Mouse (Mus musculus) left cerebral cortex, postnatal 36 days (tissue): Measurements from ENCODE around the gene Mkrn2os. TPM values are rescaled to one million over a fixed set of nuclear protein-coding genes. Genes with fewer than 3 reads are reported as not detected.
"Not testable (repeated sequence)": the region's sequence is repeated elsewhere in the genome, so short reads cannot be mapped to it uniquely, and the experiment has no call there.

Experiments used
- DNase-seq, 2 experiments: peaks; one replicate each; pipeline ENCODE4 v3.0.0; 2021 to 2022; ENCODE audit warnings: low spot score in 2 of 2, mixed read lengths in 1 of 2
- intact Hi-C: fragments of 180-260 bp; cut with DNase I; formaldehyde crosslinking; loops from one replicate; pipeline ENCODE4 v1.15.1; 2025
- total RNA-seq, 2 experiments: library from RNA; stranded (reverse); gene quantifications; 2 replicates each; pipeline ENCODE4 v1.2.3; 2021

The Mkrn2os gene
- total RNA-seq: not detected

DNA sequence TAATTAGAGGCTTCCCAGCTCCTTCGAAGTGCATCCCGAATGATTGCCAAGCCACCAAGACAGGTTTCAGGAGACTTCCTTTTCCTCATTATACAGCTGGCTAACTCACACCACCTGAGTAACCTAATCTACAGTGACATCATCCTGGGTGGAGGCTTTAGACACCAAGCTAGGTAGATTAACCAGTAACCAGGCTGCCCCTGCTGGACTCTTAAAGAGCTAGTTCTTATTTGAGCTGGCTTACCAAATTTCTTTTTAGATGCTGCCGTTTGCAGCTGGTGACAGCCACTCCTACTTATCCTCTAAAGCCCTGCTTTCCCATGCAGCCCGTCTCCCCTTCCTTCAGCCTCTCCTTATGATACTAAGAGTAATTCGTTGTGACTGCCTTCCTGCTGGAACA is at the start of gene Mkrn2os:
Mkrn2os (minus strand) TSS at position 119 of the 400 bp plus-strand sequence.
- no peak for DNase-seq
- intact Hi-C loops: no loop called here

- intact Hi-C loops, DNase-seq: not testable (repeated sequence)
Measured at GRCm38 (mm10) chr6:115638188-115638587, 45.8 kb upstream of the Mkrn2os start.

DNA sequence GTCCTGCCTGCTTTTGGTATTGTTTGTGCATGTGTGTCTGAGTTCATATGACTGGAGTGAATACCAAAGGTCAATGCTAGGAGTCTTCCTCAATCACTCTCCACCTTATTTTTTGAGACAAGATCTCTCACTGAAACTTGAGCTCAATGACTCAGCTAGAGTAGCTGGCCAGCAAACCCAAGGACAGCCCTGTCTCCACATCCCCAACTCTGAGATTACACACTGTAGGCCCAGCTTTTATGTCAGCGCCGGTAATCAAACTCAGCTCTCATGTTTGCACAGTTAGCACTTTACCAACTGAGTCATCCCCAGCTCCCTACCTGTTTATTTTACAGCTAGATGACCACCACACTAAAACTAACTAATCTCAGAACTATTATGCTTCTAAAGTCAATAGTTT is 41.6 kb upstream of the Mkrn2os start:
- intact Hi-C loops: no loop called here

GRCm38 (mm10) chr6:115631056-115631795 is 38.9 kb upstream of the Mkrn2os start:
- no peak for DNase-seq
- intact Hi-C loops: no loop called here

More for the DNA sequence above, 41.6 kb upstream of the Mkrn2os start:
- DNase-seq: no peak

DNA sequence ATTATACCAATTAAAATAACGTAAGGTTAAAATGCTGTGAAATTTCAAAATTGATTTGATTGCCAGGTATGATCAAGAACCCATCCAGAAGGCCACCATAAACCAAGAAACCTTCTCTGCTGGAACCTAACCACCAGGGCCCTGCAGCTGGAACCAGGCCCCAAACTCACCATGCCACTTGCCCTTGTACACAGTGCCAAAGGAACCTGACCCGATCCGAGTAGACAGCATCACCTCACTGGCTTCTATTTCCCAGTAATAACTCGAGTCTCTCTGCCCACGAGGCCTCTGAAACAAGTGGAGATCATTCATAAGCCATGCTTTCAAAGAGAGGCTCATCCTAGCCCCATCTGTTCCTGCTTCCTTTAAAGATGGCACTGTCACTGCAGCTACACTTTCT is 33.7 kb upstream of the Mkrn2os start:
- intact Hi-C loops: no loop called here
- DNase-seq: no peak

GRCm38 (mm10) chr6:115620942-115621341 is 28.6 kb upstream of the Mkrn2os start:
- intact Hi-C loops: no loop called here

GRCm38 (mm10) chr6:115619818-115620217 is 27.4 kb upstream of the Mkrn2os start:
- intact Hi-C loops: no loop called here
- no peak for DNase-seq

More at GRCm38 (mm10) chr6:115620942-115621341, 28.6 kb upstream of the Mkrn2os start:
- no peak for DNase-seq

DNA sequence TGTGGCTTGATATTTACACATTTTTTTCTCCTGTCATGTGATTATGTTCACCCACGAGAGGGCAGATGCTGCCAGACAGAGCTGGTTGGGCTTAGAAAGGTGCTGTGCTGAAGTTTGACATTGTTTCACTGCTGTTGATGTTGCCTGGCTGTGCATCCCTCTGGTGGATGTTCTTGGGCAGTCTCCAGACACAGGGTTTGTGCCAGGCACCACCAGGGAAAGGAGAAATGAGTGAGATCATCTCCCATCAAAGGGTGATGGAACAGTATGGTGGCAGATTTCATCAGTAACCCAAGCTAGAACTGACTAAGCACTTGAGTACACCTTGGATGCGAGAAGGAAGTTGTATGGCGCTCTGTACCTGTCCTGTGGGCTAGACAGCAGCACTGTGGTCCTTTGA is 23.6 kb upstream of the Mkrn2os start:
- intact Hi-C loops: no loop called here
- no peak for DNase-seq

GRCm38 (mm10) chr6:115613793-115614192 is 21.4 kb upstream of the Mkrn2os start:
- DNase-seq: peak in 1 of 2 experiments; percentile 47
- intact Hi-C loops: no loop called here

GRCm38 (mm10) chr6:115610301-115610700 is 17.9 kb upstream of the Mkrn2os start:
- intact Hi-C loops: no loop called here
- no peak for DNase-seq

GRCm38 (mm10) chr6:115609121-115609520 is 16.7 kb upstream of the Mkrn2os start:
- DNase-seq: no peak
- intact Hi-C loops: no loop called here

DNA sequence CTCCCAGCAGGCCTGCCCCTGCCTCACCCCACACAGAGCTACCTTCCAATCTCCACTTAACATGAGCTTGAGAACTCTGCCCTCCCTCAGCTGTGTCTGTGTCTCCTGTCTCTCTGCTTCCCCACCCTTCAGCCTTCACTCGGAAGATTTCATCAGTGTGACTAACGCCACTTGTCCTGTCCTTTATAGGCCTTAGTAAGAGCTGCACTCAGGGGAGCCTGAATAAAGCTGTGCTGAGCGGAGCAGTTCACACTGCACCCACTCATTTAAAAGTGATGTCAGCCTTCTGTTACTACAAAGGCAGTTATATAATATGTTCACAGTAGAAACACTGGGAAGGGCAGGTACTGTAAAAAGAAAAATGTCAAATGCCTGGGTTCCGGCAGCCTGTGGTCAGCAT is 15.1 kb upstream of the Mkrn2os start:
- intact Hi-C loops: no loop called here

GRCm38 (mm10) chr6:115606461-115606860 is 14.1 kb upstream of the Mkrn2os start:
- intact Hi-C loops: no loop called here
- no peak for DNase-seq

More for the DNA sequence above, 15.1 kb upstream of the Mkrn2os start:
- DNase-seq: peak; percentile 41 to 44

GRCm38 (mm10) chr6:115601715-115602523 is 9.5 kb upstream of the Mkrn2os start, which contains the start of gene Mkrn2:
Mkrn2 (plus strand) TSS chr6:115601902.
- intact Hi-C loops: loop anchor here (5.0 kb wide), 1 partner anchor 75 kb away; the partner anchor contains the start of gene Raf1
- DNase-seq: peak; percentile 82 to 84

DNA sequence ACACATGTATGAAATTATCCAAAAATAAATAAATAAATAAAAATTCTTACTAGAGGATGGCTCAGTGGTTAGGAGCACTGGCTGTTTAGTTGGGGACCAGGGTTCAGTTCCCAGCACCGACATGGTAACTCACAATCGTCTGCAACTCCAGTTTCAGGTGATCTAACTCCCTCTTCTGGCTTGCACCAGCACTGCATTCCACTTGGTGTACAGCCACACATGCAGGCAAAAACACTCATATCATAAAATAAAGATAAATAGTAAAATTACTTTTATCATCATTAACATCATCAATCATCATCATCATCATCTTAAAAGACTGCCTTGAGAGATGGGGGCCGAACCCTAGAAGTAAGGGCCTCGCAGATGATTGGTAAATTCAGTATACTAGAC is 8.9 kb upstream of the Mkrn2os start:
- DNase-seq: no peak
- intact Hi-C loops: loop anchor here (5.0 kb wide), 1 partner anchor 76 kb away; the partner anchor contains the start of gene Raf1

DNA sequence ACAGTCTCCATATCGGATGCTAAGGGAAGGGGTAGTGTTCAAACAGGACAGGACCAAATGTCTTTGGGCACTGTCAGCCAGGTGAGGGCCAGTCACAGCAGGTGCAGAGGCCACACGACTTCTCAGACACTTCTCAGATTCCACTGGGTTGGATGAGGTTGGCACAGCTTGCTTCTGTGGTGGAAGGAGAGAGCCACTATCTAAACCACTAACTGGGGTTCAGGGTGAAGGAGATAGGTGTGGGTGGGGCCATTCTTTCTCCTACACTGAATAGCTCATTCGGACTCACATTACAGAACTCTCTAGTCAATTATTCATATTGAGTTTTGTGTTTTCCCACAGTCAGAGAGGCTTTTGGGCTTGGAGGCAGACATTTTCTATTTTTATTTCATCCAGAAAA is 3.3 kb upstream of the Mkrn2os start:
- intact Hi-C loops: no loop called here
- DNase-seq: no peak

DNA sequence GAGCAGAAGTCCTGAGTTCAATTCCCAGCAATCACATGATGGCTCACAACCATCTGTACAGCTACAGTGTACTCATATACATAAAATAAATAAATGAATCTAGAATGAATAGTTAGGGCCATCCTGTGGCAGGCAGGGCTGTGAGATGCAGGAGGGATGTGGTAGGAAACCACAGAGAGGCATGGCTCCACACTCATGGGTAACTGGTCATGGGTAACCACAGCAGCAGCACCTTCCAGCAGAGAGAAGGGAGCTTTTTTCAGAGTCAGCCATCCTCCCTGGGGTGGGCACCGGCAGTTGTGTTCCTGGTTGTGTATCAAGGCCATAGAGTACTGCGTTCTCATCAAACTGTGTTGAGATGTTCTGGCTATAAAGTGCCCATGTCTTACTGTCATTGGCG is 2.1 kb upstream of the Mkrn2os start:
- intact Hi-C loops: no loop called here
- no peak for DNase-seq

DNA sequence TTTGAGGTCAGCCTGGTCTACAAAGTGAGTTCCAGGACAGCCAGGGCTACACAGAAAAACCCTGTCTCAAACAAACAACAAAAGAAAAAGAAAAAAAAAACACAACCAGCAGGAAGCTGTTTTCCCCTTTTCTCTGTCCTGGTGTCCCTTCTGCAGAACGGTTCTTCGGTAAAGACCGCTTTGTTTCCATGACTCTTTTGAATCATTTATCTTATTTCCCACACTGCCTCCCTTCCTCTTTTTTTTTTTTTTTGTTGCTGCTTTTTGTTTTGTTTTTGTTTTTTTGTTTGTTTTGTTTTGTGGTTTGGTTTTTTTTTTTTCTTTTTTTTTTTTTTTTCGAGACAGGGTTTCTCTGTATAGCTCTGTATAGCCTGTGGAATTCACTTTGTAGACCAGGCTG is 876 bp upstream of the Mkrn2os start:
- no peak for DNase-seq

DNA sequence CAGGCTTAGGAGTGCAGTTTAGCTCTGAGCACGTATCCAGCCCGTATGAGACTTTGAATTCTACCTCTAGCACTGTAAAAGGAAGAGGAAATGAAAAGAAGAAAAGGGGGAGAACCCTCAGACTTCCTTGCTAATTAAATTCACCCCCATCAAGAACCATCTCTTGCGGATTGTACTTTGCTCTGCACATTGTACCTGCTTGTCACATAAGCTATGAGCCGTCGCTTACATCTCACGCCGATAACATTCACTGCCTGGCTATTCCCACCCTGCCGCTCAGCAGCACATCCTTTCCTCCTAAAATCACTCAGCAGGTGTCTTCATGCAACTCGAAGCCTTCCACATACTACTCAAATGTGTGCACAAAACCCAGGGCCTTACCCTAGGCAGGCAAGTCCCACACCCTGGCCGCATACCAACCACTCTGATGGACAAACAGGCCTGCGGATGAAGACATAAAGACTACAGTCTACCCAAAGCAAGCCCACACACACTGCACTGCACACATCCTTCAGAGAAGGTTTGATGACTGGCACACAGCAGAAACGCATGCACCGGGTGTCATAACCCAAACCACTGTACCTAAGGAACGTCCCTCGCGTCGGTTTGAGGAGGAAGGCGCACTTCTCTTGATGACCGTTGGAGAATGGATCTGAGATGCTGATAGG is 550 bp downstream of the Mkrn2os start:
- intact Hi-C loops: no loop called here
- DNase-seq: no peak

More for the DNA sequence above, 876 bp upstream of the Mkrn2os start:
- intact Hi-C loops: no loop called here

DNA sequence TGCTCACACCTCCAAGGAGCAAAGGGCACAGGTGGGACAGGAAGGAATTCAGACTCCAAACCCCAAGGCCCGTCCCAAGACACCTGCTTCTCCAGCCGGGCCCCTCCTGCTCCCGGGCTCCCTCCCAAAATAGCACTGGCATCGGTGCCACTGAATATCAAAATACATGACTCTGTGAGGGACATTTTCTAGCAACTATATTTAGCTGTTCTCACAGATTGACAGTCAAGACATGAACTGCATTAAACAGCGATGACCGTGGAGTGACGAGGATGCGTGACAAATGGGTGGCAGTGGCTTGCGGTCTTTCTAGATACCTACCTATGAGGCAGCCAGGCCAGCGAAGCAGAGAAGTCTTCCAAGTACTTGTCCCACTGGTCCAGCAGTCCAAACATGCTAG is 6.1 kb downstream of the Mkrn2os start:
- intact Hi-C loops: no loop called here
- no peak for DNase-seq
